In genomic region chr13:95389866-95390865, GRCm38 (mm10) we compare ENCODE assay signal across 8 mouse cellular contexts. TPM values are rescaled to one million over a fixed set of nuclear protein-coding genes. Genes with fewer than 3 reads are reported as not detected.
DNase-seq lines count a peak whose midpoint lies in the region; ATAC-seq lines count a peak whose summit lies in the region.

No protein-coding gene starts in this region.

- H3K27me3 ChIP-seq in intestine, embryonic 15.5 days (replicated peaks) = no peaks in the 10 kb centered on the region
- H3K27me3 ChIP-seq in midbrain, embryonic 10.5 days (ENCODE audit: low read depth, poor library complexity, severe bottlenecking) = no peaks in the 10 kb centered on the region

- H3K36me3 ChIP-seq in intestine, embryonic 15.5 days = no peaks in the 10 kb centered on the region
- H3K36me3 ChIP-seq in midbrain, embryonic 10.5 days = no peaks in the 10 kb centered on the region

- H3K4me3 ChIP-seq in intestine, embryonic 15.5 days (replicated peaks) = no peak overlapping the region
- no peak overlapping the region for H3K4me3 ChIP-seq in midbrain, embryonic 10.5 days

- ATAC-seq in intestine, embryonic 15.5 days = peak; percentile 65; the same call in 1 of the 2 replicates

- DNase-seq in adrenal gland, adult (ENCODE audit: inconsistent age in 2 of 2, low spot score in 1 of 2) = peak; percentile 67 to 88
- DNase-seq in embryo, embryonic 10 days (ENCODE audit: low spot score) = peak; percentile 91
- peak; percentile 71 for DNase-seq in gastrocnemius, postnatal 14 days
- DNase-seq in left cerebral cortex, postnatal 14 days (ENCODE audit: low spot score in 2 of 2) = peak; percentile 85 to 87
- DNase-seq in midbrain, embryonic 10.5 days (ENCODE audit: low spot score) = peak; percentile 78
- peak; percentile 90 for DNase-seq in right cerebral cortex, postnatal 4 days
- DNase-seq in urinary bladder, postnatal 4 days (ENCODE audit: low spot score in 2 of 2) = peak; percentile 52 to 84

- intact Hi-C loops in gastrocnemius, postnatal 14 days (cut with DNase I; ENCODE audit: low total_unique reads) = no loop called here
- intact Hi-C loops in left cerebral cortex, postnatal 14 days (cut with DNase I) = loop anchor here (1.0 to 5.0 kb wide), 2 partner anchors 91 to 332 kb away; no protein-coding TSS in a partner anchor

- H3K27ac ChIP-seq in intestine, embryonic 15.5 days = no peak overlapping the region
- no peak overlapping the region for H3K27ac ChIP-seq in midbrain, embryonic 10.5 days (replicated peaks)

- WGBS in intestine, embryonic 15.5 days = 30% methylated on average over 24 of the region's 24 CpGs
- 36% methylated on average over 24 of the region's 24 CpGs for WGBS in midbrain, embryonic 10.5 days

- H3K9ac ChIP-seq in intestine, embryonic 15.5 days = no peak overlapping the region

- no peaks in the 10 kb centered on the region for H3K4me1 ChIP-seq in intestine, embryonic 15.5 days (replicated peaks)
- peaks cover 6% of the 10 kb centered on the region; the same call in 1 of the 2 replicates for H3K4me1 ChIP-seq in midbrain, embryonic 10.5 days

- no peaks in the 10 kb centered on the region for H3K9me3 ChIP-seq in intestine, embryonic 15.5 days
- H3K9me3 ChIP-seq in midbrain, embryonic 10.5 days (replicated peaks) = peaks cover 2% of the 10 kb centered on the region

- peak overlapping the region; percentile 33; the same call in 1 of the 2 replicates for H3K4me2 ChIP-seq in intestine, embryonic 15.5 days (replicated peaks)

RNA-seq across cellular contexts. Expression of gene Aggf1, which starts 15.0 kb away (rescaled TPM):
- total RNA-seq in gastrocnemius, postnatal 14 days (2021) = 10 to 100 TPM; 15.6 TPM
- polyA plus RNA-seq in intestine, embryonic 15.5 days (2015; fragmentation: Nextera tagmentation; extraction: Ambion mirVana) = 29.8 and 32.3 TPM in 2 replicates
- total RNA-seq in left cerebral cortex, postnatal 14 days (2021) = 10 to 100 TPM; 44.4 to 47.0 TPM
- 41.0 and 41.9 TPM in 2 replicates for polyA plus RNA-seq in midbrain, embryonic 10.5 days (2016; fragmentation: Nextera tagmentation; extraction: Ambion mirVana)

RNA-seq across cellular contexts. Expression of gene Crhbp, which starts 54.6 kb away (rescaled TPM):
- total RNA-seq in gastrocnemius, postnatal 14 days (2021) = not detected
- 0.15 and 0.24 TPM in 2 replicates for polyA plus RNA-seq in intestine, embryonic 15.5 days (2015; fragmentation: Nextera tagmentation; extraction: Ambion mirVana)
- total RNA-seq in left cerebral cortex, postnatal 14 days (2021) = 10 to 100 TPM; 16.8 to 20.2 TPM
- 1.4 and 1.8 TPM in 2 replicates for polyA plus RNA-seq in midbrain, embryonic 10.5 days (2016; fragmentation: Nextera tagmentation; extraction: Ambion mirVana)

Comparison
In these comparisons a context has a peak if more than half of its experiments do, and no peak if none do; other contexts are left out.
1. RNA of gene Crhbp, which starts 54.6 kb away (total RNA-seq): 16.8 to 20.2 TPM in left cerebral cortex, postnatal 14 days; not detected in gastrocnemius, postnatal 14 days; every median in the first group is over 10 times any median in the second.
2. Peak in every context shown above with its lines, with median percentiles within 50 percentile points of each other: DNase-seq.